Mouse (Mus musculus): ENCODE data around the gene Gm49333.

Gene Gm49333

DNA sequence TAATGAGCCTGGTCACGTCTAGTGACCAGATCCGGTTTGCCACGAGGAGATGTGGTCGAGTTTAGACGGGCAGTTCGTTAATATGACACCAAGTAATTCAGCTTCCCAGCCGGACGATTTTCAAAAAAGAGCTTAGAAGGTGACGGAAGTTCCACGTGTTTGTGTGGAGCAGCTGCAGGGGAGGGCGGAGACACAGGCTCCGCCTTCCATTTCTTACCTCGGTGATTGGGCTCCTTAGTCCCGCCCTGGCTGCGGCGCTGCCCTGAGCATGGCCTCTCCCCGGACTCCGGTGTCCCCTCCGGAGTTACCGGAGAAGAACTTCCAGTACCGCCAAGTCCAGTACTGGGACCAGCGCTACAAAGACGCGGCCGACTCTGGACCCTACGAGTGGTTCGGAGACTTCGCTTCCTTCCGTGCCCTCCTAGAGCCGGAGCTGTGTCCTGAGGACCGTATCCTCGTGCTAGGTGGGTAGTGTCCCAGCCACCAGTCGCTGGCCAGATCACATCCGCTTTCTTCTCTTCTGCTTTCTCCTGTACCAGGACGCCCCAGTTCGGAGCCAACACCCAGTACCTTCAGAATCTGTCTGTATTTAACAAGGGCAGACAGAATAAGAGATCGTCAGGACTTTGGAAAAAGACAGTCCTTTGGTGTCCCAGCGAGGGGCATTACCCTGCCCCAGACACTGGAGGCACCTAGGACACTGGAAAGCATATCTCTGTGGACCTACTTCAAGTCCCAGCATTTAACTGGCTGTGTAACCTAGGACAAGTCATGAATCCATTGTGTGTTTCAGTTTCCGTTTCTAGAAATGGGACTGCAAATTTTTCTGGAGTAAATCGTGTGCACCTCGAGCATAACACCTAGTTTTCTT, at the start of gene Gm49333, which contains the start of the genes Eef1akmt4 and Alg3:
Gm49333 (plus strand) TSS at position 254 of the 871 bp plus-strand sequence.
Eef1akmt4 (plus strand) TSS at position 237 of the 871 bp plus-strand sequence.
Alg3 (minus strand) TSS at position 379 of the 871 bp plus-strand sequence.
- DNase-seq, result peak; percentile 86 to 92

DNA sequence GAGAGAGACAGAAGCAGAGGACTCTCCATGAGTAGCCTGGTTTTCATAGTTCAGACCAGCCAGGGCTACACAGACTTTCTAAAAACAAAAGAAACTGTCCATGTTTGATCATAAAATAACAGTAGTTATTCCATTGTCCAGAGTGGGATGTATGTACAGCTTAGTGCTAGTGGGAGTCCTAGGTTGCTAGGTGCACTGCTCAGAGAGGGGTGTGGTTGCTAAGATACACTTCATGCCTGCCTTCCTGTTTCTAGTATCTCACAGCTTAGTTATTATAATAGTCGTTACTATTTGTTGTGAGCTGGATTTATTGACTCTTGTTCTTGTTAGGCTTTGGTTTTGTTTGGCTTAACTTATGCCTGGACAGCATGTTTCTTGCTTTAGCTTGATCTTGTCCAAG, 46.3 kb upstream of the Gm49333 start:
- DNase-seq, result no peak

DNA sequence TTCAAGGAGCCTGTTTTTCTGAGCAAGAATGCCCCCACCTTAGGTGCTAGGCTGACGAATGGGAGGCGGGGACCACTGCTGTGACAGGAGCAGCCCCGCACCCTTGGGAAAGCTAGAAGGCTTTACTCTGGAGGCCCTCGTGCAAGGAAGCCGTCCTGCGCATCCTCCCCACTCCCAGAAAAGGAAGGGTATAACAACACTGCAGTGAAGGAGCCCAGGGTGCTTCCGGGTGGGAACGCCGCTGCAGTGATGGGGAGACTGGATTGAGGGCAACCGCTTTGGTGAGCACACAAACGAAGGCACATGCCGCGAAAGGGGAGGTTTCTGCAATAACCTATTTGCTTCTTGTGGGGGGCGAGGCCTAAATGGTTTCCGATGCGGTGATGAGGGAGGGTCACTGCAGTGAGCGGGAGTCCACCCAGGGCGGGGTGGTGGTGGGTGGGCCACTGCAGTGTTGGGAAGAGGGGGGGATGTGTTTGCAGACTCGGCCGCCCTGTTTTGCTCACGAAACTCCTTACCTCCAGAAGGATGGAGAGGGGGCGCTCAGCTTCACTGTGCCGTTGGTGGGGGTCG, 22.0 kb upstream of the Gm49333 start, which contains the start of gene Vwa5b2:
Vwa5b2 (plus strand) TSS at position 106 of the 573 bp plus-strand sequence.
- DNase-seq, result peak; percentile 19 to 20

DNA sequence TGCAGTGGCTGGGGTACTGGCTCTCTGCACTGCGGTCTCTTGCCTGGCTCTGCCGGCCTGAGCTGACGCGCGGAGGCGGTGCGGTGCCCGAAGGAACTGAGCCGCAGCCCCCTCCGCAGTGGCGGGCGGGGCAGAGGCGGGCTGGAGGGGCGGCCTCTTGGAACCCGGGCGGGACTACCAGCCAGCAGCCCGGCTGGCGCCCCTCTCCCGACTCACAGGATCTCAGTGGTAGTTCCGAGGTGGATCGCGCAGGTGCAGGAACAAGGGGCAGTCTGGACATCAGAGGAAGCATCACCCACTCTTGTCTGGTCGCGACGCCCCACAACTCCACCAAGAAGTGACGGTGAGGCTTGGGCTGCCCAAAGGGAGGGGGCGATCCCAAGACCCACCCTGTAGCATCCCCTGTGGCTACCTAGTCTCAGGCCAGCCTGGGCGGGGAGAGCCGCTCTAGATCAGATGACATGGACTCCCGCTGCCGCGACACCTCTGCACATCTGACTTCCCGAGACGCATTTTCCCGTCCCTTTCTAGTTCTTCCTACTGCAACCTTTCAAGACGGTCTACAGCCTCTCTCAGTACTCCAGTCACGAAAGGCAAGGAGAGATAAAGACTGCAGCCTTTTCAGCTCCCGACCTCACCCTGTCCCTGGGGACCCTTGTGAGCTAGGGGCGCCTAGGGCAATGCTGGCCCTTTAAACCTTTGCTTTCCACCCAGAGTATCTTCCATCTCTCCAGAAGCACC, 21.3 kb upstream of the Gm49333 start:
- peak; percentile 51 to 64 for DNase-seq

DNA sequence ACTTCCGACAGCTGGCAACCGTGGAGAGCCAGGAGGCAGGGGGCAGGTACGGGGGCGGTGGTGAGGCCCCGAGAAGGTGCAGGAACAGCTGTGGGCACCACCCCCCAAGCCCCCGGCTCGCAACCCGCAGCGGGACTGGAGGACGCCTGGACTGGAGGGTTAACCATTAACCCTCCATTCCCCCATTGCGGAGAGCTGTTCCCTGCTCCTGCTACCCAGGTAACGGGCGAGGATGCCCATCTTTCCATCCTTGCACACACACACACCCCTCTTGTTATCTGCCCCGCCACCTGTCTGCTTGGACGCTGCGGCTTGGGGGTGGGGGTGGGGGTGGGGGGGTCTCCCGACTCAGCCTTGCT, 20.8 kb upstream of the Gm49333 start:
- DNase-seq, result peak; percentile 22 to 37

DNA sequence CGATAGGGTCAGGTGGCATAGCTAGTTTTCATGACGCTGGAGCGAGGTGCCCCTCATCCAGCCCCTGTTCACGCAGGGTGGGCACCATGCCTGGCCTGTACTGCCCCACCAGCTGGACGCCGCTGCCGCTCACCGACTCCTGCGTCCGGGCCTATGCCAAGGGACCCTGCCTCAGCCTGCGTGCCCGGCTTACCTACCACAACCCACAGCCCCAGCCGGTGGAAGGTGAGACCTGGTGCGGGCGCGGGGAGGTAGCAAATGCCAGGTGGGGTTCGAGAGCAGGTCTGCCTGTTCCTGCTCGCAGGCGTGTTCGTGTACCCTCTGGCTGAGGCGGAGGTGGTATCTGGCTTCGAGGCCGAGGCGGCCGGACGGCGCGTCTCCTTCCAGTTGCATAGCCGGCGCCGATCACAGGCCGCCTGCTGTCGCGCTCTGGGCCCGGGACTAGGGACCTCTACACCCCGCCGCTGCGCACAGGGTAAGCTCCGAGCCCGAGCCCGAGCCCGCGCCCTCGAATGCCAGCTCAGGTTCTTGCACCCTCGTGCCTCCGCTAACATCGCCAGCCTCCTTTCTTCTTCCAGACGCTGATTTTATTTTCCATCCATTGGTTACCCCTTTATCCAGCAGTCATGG, 20.2 kb upstream of the Gm49333 start:
- DNase-seq, result peak; percentile 15 to 20

DNA sequence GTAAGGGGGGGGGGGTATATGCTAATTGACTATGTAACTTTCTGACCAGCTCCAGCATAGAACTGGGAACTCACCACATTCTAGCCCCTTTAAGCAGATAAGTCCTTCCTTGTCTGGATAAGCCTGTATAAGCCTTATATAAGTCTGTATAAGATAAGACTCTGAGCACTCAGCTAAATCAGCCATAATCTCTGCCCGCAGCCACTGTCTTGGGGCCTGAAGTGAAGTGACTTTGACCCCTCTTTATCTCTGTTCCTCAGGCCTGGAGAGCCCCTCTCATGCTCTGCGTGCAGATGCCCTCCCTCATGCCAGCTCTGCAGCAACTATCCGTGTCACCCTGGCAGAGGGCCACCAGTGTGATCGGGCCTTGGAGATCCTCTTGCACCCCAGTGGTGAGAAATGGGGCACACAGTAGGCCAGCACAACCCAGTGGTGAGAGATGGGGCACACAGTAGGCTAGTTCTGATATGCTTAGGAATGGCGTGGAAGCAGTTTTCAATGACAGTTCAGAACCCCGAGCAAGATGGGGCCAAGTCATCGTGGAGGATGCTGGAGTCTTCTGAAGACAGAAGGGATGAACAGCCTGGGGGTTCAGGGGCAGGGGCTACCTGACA, 16.2 kb upstream of the Gm49333 start:
- no peak for DNase-seq

DNA sequence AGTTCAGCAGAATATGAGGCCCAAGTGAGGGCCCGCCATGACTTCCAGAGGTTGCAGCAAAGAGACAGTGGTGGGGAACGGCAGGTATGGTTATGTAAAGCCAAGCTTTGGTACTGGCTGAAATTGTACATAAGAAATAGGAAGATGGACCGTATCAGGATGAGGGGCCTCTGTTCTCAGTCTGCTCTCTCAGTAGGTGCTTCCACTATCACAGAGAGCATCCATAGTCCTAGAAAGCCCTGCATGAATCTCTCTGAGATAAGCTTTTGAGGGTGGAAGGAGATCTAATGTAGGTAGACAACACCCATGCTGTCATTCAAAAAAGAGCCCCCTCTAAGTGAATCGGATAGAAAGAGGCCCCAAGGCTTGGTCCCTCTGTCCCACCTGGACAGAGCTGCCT, 15.7 kb upstream of the Gm49333 start:
- DNase-seq, result no peak

DNA sequence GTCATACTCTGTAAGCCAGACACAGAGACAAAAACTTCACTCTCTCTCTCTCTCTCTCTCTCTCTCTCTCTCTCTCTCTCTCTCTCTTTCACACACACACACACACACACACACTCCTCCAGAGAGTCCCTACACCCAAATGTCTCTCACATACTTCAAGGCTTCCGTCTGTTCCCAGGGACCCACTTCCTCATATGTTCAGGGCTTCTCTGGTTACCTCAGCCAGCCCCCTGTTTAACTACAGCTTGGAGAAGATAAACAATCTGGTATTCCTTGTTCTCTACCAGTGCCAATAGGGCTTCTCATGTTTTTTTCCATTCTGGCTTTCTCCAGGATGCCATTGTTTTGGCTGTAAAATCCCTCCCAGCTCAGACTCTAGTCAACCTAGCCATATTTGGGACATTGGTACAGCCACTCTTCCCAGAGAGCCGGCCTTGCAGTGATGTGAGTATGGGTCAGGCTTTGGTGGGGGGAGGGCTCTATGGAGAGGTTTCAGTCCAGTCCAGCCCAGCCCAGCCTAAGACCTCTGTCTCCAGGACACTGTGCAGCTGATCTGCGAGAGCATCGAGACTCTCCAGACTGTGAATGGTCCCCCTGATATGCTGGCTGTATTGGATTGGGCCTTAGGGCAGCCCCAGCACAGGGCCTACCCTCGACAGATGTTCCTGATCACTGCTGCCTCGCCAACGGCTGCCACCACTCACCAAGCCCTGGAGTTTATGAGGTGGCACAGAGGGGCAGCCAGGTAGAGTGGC, 14.5 kb upstream of the Gm49333 start:
- DNase-seq, result no peak

DNA sequence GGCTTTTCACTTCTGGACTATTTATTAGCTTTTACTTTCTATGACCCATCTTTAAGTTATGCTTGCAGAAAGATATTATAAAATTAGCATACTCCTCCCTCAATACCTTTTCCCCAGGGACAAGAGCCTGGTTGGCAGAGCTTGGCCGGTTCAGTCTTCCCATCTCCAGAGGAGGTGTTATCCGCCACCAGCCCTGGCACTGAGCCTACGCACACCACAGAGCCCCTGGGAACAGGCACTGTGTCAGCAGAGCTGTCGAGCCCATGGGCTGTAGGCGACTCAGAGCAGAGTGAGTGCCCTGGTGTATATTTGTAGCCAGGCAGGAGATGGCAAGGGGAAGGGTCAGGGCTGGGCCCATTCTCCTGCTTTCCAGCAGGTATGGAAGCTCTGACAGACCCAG, 10.9 kb upstream of the Gm49333 start:
- DNase-seq, result no peak

DNA sequence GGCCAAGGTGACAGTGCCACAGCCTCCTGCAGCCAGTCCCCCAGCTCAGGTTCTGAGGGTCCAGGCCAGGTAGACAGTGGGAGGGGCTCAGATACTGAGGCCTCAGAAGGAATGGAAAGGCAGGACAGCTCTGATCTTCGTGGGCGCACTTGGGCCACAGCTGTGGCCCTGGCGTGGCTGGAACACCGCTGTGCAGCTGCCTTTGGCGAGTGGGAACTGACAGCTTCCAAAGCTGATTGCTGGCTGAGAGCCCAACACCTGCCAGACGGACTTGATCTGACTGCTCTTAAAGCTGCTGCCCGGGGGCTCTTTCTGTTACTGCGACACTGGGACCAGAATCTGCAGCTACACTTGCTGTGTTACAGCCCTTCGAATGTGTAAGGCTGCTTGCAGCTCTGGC, 6.7 kb upstream of the Gm49333 start:
- no peak for DNase-seq

DNA sequence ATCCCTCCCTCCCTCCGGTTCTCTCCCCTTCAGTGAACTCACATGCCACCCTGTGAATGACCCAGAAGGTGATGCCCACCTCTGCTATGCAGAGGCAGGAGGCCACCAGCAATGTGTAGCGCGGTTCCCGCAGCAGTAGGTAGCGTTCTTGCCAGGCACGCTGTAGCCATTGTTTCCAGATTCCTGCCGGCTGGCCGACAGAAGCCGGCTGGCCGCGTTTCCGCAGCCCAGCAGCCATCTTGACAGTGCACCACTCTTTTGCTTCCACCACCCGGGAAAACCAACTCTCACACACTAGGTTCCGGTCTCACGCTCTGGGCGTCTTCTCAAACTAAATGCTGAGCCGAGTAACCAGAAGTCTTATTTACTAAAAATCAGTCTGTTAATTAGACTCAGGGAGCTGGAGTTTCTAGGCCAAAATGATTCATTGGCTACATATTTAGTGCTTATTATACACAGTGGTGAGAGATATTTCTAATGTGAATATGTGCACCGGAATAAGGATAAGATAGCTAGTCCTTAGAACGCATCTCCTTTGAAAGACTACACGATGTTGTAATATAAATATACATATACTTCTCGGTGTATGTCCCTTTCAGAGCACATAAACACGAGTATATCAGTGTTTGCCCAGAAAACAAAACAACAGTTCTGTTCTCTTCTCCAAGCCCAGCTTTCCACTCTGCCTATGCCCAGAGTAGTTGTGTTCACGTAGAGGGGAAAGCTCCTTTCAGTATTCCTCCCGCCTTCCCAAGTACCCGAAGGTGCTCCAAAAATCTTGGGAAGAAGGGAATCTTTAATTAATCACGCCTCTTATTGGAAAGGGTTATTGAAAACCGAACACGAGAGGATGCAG, 681 bp upstream of the Gm49333 start:
- DNase-seq, result peak; percentile 80 to 87

DNA sequence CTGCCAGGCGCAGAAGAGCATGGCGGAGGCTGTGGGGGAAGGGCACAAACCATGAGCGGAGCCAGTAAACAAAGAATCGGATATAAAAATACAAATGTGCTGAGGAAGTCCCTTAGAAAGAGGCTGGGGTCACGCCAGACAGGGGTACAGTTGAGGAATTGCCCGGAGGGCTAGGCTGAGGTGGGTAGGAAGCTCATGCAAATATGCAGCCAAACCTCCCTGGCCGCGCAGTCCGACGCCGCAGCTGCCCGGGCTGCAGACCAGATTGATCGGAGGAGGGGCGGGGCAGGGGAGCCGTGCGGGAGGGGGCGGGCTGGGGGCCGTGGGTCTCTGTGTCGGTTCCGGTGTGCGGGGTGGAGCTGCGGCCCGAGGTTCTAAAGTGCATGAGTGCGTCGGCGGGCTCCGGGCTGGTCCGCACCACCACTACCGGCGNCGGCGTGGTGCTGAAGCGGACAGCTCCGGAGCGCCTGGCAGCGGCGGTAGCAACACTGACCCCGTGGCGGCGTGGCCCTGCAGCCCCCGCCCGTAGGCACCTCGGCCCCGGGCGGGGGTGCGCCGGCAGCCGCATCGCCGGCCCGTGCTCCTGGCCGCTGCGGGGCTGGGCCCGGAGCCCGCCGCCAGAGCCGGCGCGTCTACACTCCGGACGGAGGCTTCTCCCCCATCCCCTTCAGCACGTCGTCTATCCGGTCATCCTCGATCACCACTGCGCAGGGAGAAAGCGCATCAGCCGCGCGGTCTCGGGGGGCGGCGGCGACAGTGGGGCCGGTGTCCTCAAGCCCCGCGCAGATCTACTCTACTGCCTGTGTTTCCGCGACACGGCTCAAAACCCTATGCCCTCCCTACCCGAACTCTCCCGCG, 8.4 kb downstream of the Gm49333 start:
- DNase-seq, result peak; percentile 64 to 76

DNA sequence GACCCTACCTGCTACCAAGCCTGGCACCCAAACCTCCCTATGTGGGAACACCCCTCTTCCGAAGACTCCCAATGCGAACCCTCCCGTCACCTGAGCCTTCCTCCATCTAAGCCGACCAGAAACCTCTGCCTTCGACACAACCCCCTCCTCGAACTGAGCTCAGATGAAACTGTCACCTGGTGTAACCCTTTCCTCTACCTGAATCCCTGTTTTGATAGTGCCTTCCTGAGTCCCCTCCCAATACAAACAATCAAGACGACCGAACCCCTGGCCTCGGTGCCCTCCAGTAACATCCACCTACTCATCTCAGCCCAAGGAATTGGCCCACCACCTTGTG, 9.0 kb downstream of the Gm49333 start:
- DNase-seq, result no peak

DNA sequence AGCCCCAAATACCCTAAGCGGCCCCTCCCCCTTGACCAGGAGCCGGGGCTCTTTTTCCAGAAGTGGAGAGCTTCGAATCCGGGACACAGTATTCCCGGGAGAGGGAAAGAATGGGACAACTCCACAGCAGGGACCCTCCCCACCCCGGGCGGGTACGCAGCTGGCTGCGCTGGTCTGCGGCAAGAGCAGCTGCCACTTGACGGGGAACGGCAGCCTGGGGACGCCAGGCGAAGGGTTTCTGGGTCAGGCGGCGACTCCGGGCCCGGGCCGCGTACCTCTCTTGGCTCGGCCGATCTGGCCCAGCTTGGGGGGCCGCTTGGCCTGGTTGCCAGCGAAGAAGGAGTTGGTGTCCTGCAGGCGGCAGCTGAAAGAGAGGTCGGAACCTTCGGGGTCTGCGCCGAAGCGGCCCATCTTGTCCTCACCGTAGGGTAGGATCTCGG, 9.4 kb downstream of the Gm49333 start:
- DNase-seq, result peak in 1 of 2 experiments; percentile 21

DNA sequence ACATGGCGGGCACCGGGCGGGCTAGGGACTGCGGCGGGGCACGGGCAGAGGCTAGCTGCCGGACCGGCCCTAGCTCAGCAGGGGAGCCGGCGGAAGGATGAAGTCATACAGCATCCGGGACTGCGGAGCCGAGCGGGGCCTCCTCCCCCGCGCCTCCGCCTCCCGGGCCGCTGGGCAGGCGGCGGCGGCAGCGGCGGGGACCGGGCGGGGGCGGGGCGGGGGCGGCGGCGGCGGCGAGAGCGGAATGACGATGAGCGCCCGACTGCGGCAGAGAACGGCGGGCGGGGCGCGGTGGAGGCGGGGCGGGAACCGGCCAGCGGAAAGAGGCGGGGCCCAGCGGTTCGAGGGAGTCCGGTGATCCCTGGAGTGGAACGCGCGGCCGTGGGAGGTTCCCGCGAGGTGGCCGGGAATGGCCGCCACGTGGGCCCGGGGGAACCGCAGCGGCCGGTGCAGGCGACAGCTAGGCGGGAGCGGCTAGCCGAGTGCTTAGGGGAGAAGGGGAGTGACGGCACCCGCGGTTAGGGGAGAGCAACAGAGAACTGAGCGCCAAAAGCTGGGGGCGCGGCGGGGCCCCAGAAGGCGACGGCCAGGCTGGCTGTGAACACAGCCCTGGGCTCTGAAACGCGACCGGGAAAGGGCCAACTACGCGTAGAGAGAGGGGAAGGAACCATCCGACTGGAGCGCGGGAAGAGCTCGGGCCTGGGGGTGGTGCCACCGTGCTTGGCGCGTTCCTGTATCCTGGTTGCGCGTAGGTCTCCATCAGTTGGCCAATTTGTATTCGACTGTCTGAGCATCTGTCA, 10.0 kb downstream of the Gm49333 start, which contains the start of gene Camk2n2:
Camk2n2 (minus strand) TSS at position 97 of the 800 bp plus-strand sequence.
- DNase-seq, result peak; percentile 76 to 80

DNA sequence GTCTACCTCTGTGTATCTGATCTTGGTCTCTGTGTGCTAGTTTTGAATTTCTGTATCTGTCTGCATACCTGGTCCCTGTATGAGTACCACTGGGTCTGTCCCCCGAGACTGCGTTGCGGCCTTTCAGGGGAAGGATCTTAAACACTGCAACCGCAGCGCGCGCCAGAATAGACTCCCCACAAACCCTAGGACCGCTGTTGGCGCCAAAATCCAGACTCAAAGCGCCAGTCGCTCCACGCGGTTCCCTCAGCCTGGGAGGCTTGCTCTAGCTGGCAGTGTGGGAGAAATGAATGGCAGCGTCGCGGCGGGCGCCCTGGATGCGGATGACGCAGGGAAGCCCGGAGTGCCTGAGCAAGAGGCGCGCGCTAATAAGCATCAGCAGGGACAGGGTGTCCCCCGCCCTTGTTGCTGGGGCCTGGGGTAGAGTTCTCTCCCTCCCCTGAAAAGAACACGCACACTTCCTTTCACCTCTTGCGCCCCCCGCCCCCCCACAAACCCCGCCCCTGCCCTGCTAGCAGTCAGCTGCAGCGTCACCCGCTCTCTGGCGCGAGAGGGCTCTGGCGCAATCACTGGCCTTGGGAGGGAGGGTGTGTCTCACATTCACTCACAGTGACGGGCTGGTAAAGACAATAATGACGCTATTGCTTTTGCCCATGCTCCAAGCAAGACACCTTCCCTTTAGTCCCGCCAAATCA, 10.7 kb downstream of the Gm49333 start:
- peak; percentile 42 to 56 for DNase-seq

DNA sequence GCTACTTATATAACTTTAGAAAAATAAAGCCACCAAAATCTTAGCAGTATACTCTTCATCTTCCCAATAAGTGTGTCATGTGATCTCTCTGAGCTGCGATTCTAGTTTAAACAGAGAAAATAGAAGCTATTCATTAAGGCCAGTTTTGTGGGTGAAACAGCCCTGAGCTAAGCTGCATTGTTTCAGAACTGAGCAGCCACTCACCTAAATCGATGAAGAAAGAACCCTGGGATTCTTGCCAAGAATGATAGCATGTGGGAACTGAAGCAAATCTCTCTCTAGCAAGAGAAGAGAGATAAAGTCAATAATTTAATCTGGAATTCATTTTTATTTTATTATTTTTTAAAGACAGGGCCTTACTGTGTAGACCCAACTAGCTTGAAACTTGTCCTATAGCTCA, 11.8 kb downstream of the Gm49333 start:
- no peak for DNase-seq
